Mouse (Mus musculus): ENCODE results near the gene Gm20388. TPM values are rescaled to one million over a fixed set of nuclear protein-coding genes. Genes with fewer than 3 reads are reported as not detected.
A peak's percentile ranks its signal among the peaks of the same experiment; 100 is the strongest.

The Gm20388 gene
- polyA plus RNA-seq, 1 experiment = 59.3 TPM

DNA sequence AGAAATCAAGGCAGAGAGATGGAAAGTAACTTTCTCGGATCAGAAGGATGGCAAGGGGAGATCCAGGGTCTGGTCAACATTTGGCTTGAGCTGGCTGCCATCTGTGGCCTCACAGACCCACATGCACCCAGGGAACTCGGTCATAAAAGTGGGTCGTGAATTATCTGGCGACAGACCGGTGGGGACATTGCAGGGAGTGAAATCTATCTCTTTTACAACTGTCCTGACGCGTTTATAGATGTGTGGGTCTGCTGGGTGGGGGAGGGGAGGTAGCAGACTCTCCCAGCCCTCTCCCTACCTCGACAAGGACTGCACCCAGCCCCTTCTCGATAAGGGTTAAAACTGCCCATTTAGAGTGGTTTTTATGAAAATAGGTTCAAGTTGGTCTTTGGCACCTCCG, 1444.2 kb downstream of the Gm20388 start:
- TF ChIP-seq CTCF (IDR thresholded peaks at IDR 0.05; ENCODE audit: borderline replicate concordance, extremely low read depth, insufficient read depth, insufficient read length) (no peak), POLR2A (IDR thresholded peaks at IDR 0.05; ENCODE audit: borderline replicate concordance, extremely low read depth, insufficient read depth, insufficient read length, poor library complexity, severe bottlenecking) (no peak)
- no peak for DNase-seq (ENCODE audit: low read depth)

DNA sequence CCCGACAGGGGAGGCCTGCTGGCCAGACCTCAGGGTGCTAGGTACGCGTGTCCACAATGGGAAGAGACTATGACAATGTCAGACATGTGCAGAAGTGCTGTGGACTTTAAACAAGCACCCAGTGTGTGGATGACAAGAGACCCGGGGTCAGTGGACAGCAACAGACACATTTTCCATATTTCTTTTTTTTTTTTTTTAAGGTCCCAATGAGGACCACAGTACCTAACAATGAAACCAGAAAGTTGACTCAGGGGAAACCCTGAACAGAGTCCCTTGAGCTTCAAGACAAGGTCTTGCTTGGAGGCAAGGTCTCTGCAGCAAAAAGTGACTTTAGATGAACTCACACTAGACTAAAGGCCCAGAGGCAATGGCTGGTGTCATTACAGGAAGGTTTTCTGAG, 1446.8 kb downstream of the Gm20388 start:
- TF ChIP-seq CTCF (IDR thresholded peaks at IDR 0.05; ENCODE audit: borderline replicate concordance, extremely low read depth, insufficient read depth, insufficient read length) = no peak
- no peak for TF ChIP-seq POLR2A (IDR thresholded peaks at IDR 0.05; ENCODE audit: borderline replicate concordance, extremely low read depth, insufficient read depth, insufficient read length, poor library complexity, severe bottlenecking)
- DNase-seq (ENCODE audit: low read depth) = no peak

DNA sequence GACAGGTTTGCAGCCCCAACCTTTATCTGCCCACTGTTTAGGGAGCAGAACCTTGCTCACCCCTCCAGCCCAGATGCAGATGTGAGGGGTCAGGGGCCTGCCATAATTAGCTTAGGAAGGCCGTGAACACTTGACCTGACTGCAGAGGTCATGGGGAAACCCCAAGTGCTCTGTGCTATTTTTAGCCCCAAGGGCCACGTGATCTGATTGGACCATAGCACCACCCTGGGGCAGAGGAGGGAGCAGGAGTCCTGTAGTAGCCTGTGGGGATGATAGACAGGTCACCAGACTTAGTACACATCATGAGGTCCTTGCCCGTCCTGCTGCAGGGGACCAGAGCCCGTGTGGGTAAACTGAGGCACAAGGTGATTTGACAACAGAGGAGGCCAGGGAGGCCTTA, 1448.0 kb downstream of the Gm20388 start:
- no peak for DNase-seq (ENCODE audit: low read depth)
- TF ChIP-seq POLR2A (IDR thresholded peaks at IDR 0.05; ENCODE audit: borderline replicate concordance, extremely low read depth, insufficient read depth, insufficient read length, poor library complexity, severe bottlenecking) = no peak
- TF ChIP-seq CTCF (IDR thresholded peaks at IDR 0.05; ENCODE audit: borderline replicate concordance, extremely low read depth, insufficient read depth, insufficient read length) = no peak

DNA sequence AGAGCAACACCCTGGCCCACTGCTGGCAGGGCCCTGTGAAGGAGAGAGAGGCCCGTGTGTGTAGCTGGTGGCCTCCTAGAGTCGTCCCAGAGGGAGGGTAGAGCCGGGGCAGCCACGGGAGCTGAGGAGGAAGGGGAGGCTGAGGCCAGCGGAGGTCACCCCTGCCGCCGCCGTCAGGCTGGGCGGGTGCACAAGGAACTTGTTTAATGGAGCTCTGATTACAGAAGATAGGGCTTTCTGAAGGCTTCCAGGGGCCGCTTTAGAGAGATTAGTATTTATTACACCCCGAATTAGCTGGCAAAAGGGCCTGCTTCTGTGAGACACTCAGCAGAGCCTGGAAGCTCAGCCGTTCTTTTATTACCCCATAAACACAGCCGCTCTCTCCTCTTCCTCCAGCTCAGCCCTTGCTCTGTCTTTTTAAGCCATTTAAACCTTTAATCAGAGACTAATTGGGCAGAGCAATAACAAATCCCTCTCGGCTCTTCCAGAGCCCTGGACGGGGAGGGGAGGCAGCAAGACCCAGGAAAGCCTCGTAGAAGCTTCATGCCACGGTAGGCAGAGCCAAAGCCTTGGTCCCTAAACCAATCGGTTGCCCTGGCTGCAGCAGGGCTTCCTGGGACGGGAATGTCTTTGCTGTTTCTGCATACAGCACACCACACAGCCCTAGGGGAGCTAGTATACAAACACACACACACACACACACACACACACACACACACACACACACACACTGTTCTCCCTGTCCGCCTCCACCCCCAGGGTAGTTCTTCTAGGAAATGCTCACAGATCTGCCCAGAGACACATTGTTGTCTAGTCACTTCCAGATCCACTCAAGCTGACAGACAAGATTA, 1448.7 kb downstream of the Gm20388 start:
- DNase-seq (ENCODE audit: low read depth) = peak; percentile 75
- TF ChIP-seq POLR2A (IDR thresholded peaks at IDR 0.05; ENCODE audit: borderline replicate concordance, extremely low read depth, insufficient read depth, insufficient read length, poor library complexity, severe bottlenecking) = no peak
- TF ChIP-seq CTCF (IDR thresholded peaks at IDR 0.05; ENCODE audit: borderline replicate concordance, extremely low read depth, insufficient read depth, insufficient read length) = no peak

DNA sequence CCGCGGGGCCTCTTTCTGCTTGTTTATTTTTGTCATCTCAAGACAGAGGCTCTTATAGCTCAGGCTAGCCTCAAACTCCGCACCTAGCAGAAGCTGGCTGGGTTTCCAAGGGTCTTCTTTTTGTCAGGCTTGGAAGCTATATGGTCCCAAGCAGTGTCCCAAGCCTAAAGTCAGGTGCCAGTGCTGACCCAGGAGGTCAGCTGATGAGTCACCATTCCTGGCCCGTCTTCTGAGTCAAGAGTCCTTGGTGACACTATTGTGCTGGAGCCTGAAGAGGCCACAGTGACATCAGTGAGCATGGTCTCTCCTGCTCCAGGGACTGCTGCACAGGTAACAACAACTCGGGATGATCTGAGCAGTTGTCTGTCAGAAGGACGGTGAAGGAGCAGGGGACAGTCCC, 1449.4 kb downstream of the Gm20388 start:
- DNase-seq (ENCODE audit: low read depth) = no peak
- TF ChIP-seq POLR2A (IDR thresholded peaks at IDR 0.05; ENCODE audit: borderline replicate concordance, extremely low read depth, insufficient read depth, insufficient read length, poor library complexity, severe bottlenecking) (no peak), CTCF (IDR thresholded peaks at IDR 0.05; ENCODE audit: borderline replicate concordance, extremely low read depth, insufficient read depth, insufficient read length) (no peak)

DNA sequence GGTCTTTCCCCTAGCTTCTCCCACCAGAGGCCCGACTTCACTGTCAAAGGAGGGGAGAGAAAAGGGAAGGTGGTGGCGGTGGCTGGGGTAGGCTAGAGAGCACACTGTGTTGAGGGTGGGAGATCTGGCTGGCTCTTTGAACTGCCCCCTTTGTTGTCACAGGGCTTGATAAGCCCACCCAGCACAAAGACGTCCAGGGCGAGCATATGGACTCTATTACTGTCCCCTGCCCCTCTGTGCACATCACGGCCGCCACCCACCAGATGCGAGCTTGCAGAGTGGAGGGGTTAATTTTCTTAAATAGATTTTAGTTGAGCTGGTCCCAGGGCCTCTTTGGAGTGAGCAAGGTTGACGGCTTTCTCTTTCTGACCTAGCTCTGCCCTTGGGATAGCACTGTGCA, 1450.5 kb downstream of the Gm20388 start:
- no peak for DNase-seq (ENCODE audit: low read depth)
- no peak for TF ChIP-seq POLR2A (IDR thresholded peaks at IDR 0.05; ENCODE audit: borderline replicate concordance, extremely low read depth, insufficient read depth, insufficient read length, poor library complexity, severe bottlenecking)
- no peak for TF ChIP-seq CTCF (IDR thresholded peaks at IDR 0.05; ENCODE audit: borderline replicate concordance, extremely low read depth, insufficient read depth, insufficient read length)

DNA sequence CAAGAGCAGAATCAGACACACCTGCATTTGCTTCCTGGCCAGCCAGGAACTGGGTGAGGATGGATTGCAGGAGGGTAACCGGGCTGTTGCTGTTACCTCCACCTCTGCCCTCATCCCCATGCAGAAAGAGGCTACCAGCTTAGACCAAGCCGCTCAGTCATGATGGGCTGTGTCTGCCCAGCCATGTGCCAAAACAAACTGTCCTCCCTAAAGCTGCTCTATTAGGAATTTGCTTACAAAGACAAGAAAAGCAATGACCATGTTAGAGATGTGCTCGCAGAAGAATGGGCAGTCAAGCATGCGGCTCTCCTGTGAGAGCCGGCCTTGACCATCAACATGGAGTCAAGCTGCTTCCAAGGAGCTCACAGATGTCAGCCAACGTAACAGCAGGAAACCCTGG, 1454.0 kb downstream of the Gm20388 start:
- no peak for TF ChIP-seq CTCF (IDR thresholded peaks at IDR 0.05; ENCODE audit: borderline replicate concordance, extremely low read depth, insufficient read depth, insufficient read length)
- no peak for TF ChIP-seq POLR2A (IDR thresholded peaks at IDR 0.05; ENCODE audit: borderline replicate concordance, extremely low read depth, insufficient read depth, insufficient read length, poor library complexity, severe bottlenecking)
- DNase-seq (ENCODE audit: low read depth) = no peak

DNA sequence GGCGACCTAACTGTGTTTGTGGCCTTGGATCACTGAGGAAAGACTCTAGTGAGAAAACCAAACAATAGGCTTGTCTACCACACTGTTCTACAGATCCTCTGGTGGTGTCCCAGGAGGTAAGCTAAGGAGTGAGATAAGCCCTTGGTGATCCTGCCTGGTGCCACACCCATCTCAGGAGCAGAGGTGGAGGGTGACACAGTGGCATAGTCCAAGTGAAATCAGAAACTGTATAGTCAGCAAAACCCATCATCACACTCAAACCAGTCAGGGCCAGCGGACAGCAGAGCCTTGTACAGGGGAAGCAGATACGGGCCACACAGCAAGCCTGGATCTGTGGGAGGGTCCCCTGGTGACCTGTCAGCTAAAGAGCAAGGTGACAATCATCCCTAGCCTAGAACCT, 1454.5 kb downstream of the Gm20388 start:
- TF ChIP-seq POLR2A (IDR thresholded peaks at IDR 0.05; ENCODE audit: borderline replicate concordance, extremely low read depth, insufficient read depth, insufficient read length, poor library complexity, severe bottlenecking) = no peak
- TF ChIP-seq CTCF (IDR thresholded peaks at IDR 0.05; ENCODE audit: borderline replicate concordance, extremely low read depth, insufficient read depth, insufficient read length) = no peak
- DNase-seq (ENCODE audit: low read depth) = no peak

DNA sequence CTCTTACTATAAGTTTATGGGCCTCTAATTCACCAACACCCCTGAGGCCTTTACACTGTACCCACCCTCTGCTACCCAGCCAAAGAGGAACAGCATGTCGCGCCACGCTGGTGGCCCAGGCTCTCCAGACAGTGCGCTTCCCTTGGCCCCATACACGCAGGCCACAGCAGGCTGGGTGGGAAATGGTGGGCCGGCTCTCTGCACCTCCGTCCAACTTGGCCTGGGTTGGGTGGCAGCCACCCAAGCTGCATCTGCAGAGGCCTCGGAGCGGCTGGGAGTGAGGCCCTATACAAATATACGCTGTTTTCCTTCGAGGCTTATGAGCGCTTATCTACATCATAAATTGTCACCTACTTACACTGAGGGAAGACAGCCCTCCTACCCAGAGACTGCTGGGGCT, 1456.0 kb downstream of the Gm20388 start:
- no peak for DNase-seq (ENCODE audit: low read depth)

DNA sequence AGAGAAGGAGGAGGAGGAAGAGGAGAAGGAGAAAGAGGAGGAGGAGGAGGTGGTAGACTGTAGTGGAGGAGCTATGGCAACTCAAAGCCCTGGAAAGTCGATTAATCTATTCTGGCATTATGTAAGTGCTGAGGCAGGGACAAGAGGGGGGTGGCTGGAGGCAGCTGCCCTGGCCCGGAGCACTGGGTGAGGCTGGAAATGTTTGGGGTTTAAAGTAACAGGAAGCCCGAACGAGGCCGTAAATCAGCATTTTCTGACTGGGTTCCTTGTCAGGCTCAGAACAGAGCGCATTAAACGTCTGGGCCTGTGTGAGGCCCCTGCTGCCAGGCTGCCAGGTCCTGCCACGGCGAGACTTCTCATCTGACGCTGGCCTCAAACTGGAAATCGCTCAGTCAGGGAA, 1458.2 kb downstream of the Gm20388 start:
- no peak for TF ChIP-seq CTCF (IDR thresholded peaks at IDR 0.05; ENCODE audit: borderline replicate concordance, extremely low read depth, insufficient read depth, insufficient read length)
- TF ChIP-seq POLR2A (IDR thresholded peaks at IDR 0.05; ENCODE audit: borderline replicate concordance, extremely low read depth, insufficient read depth, insufficient read length, poor library complexity, severe bottlenecking) = no peak
- no peak for DNase-seq (ENCODE audit: low read depth)

More for the DNA sequence above, 1456.0 kb downstream of the Gm20388 start:
- TF ChIP-seq POLR2A (IDR thresholded peaks at IDR 0.05; ENCODE audit: borderline replicate concordance, extremely low read depth, insufficient read depth, insufficient read length, poor library complexity, severe bottlenecking) (no peak), CTCF (IDR thresholded peaks at IDR 0.05; ENCODE audit: borderline replicate concordance, extremely low read depth, insufficient read depth, insufficient read length) (no peak)

DNA sequence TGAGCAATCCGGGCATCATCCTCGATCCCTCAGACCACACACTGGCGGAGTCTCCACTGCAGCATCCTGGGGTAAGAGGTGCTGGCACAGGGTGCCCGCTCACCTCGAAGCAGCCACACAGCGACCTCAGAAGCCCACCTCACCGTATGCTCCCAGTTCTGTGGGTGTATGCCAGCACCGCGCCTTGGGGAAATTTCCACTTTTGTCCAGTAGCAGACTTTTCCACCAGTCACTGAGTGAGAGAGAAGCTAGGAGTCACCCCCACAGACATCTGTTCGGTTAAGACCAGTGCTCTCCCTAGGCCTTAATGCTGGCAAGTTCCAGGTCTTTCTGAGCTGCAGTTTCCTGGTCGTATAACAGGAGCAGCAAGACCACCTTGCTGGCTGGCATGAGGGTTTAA, 1458.7 kb downstream of the Gm20388 start:
- TF ChIP-seq CTCF (IDR thresholded peaks at IDR 0.05; ENCODE audit: borderline replicate concordance, extremely low read depth, insufficient read depth, insufficient read length) (no peak), POLR2A (IDR thresholded peaks at IDR 0.05; ENCODE audit: borderline replicate concordance, extremely low read depth, insufficient read depth, insufficient read length, poor library complexity, severe bottlenecking) (no peak)
- DNase-seq (ENCODE audit: low read depth) = no peak

DNA sequence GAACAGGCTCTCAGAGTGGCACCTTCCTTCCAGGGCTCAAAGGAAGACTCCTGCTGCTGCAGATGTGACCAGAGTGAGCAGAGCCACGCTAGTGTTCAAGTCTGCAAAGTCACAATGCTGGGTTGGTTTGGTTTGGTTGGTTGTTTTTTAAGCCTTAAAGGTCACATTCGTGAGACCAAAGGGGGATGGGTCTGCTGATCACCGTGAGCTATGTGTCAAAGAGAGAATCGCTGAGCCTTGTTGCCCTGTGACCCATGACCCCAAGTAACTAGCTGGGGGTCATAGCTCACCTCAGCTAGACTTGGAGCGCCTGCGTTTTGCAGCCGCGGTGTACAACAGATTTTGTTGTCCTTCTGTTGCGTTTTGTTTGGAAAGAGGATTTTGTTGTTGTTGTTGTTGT, 1460.6 kb downstream of the Gm20388 start:
- no peak for DNase-seq (ENCODE audit: low read depth)

More for the DNA sequence above, 1460.6 kb downstream of the Gm20388 start:
- TF ChIP-seq POLR2A (IDR thresholded peaks at IDR 0.05; ENCODE audit: borderline replicate concordance, extremely low read depth, insufficient read depth, insufficient read length, poor library complexity, severe bottlenecking) (no peak), CTCF (IDR thresholded peaks at IDR 0.05; ENCODE audit: borderline replicate concordance, extremely low read depth, insufficient read depth, insufficient read length) (no peak)

Data from brain, embryonic 14.5 days (tissue).